Mouse (Mus musculus): ENCODE measurements at regions not wholly inside any gene's neighbourhood (a gene's known extent, or its start where the extent isn't known, plus 50 kb on each side); places are given as distances from the start of the nearest gene placed in this dataset.

DNA sequence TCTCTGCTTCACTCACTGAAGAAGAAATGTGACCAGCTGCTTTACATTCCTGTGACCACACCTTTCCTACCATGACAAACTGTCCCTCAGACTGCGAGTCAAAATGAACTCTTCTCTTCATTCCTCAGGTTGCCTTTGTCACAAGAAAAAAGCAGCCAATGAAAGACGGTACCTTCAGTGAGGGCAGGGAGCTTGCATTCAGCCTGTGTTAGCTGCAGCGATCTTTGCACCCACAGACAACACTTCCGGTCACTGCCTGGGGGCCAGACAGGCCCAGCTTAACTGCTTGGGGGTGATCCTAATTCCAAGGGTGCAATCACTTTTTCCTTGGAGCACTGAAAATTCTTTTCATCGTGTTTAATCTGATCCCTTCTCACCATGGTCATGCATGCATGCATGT, 169.2 kb upstream of the Jade1 start:
- no peak for ATAC-seq (replicated peaks in 1 of 2; ENCODE audit: insufficient read depth in 1 of 2, low FRiP score in 2 of 2, low TSS enrichment in 1 of 2, low read depth in 1 of 2, poor library complexity in 2 of 2, severe bottlenecking in 2 of 2)

DNA sequence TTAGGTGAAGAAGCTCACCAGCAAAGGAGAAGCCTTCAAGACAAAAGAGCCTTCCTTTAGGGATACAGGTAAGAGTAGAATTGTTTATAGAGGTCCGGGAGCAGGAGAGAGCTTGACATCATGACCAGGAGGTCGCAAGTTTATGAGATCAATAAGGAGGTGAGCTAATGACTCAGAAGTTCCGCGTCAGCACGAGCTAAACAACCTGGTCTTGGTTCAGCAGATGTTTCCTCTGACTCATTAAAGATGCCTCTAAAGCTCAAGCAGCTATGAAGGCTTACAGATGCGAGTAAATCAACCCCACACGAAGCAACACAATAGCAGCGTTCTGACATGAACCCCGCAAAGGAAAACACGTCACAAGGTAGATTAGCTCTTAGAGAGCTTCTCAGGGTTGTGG, 171.1 kb upstream of the Jade1 start:
- no peak for ATAC-seq (replicated peaks in 1 of 2; ENCODE audit: insufficient read depth in 1 of 2, low FRiP score in 2 of 2, low TSS enrichment in 1 of 2, low read depth in 1 of 2, poor library complexity in 2 of 2, severe bottlenecking in 2 of 2)

- ATAC-seq (replicated peaks in 1 of 2; ENCODE audit: insufficient read depth in 1 of 2, low FRiP score in 2 of 2, low TSS enrichment in 1 of 2, low read depth in 1 of 2, poor library complexity in 2 of 2, severe bottlenecking in 2 of 2), result no peak
Measured at GRCm38 (mm10) chr3:41378576-41378975, 177.0 kb upstream of the Jade1 start.

GRCm38 (mm10) chr3:41377826-41378406, 177.6 kb upstream of the Jade1 start:
- ATAC-seq (replicated peaks in 1 of 2; ENCODE audit: insufficient read depth in 1 of 2, low FRiP score in 2 of 2, low TSS enrichment in 1 of 2, low read depth in 1 of 2, poor library complexity in 2 of 2, severe bottlenecking in 2 of 2), result peak in 1 of 2 experiments; percentile 9; a peak in 1 of 4 replicates

DNA sequence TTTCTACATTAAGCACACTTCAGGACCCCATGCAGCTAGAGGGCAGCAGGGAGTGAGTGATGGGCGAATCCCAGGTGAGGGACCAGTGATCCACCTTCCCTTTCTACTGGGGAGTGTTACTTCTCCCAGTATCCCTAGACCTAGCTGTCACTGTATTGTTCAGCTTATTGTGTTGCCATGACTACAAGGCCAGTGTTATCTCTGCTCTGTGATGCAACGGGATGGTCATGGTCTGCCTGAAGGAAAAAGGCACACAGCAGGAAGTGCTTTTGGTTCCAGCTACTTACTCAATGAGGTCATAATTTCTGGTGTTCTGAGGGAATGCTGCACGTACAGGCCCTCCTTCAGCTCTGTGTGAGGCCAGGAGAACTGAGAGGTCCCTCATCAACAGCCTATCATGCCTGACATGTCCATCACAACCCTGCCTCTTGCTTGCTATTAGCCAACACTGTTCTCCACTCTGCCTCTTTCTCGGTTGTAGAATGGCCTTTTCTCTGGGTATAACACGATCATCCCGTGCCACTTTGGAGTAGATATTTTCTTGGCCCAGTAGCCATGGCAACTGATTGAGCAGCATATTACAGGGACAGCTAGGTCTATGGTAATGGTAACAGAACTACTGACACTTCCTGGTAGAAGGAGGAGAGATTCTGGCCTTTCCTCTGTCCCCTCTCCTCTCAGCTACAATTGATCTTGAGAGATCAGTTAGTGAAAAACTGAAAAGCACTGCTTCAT, 178.5 kb upstream of the Jade1 start:
- ATAC-seq (replicated peaks in 1 of 2; ENCODE audit: insufficient read depth in 1 of 2, low FRiP score in 2 of 2, low TSS enrichment in 1 of 2, low read depth in 1 of 2, poor library complexity in 2 of 2, severe bottlenecking in 2 of 2), result peak in 1 of 2 experiments; percentile 40; a peak in 2 of 4 replicates

- no peak for ATAC-seq (replicated peaks in 1 of 2; ENCODE audit: insufficient read depth in 1 of 2, low FRiP score in 2 of 2, low TSS enrichment in 1 of 2, low read depth in 1 of 2, poor library complexity in 2 of 2, severe bottlenecking in 2 of 2)
Measured at GRCm38 (mm10) chr3:41375230-41375930, 180.2 kb upstream of the Jade1 start.

- no peak for ATAC-seq (replicated peaks in 1 of 2; ENCODE audit: insufficient read depth in 1 of 2, low FRiP score in 2 of 2, low TSS enrichment in 1 of 2, low read depth in 1 of 2, poor library complexity in 2 of 2, severe bottlenecking in 2 of 2)
Measured at GRCm38 (mm10) chr3:41373198-41373597, 182.3 kb upstream of the Jade1 start.

GRCm38 (mm10) chr3:41368351-41369101, 187.0 kb upstream of the Jade1 start:
- no peak for ATAC-seq (replicated peaks in 1 of 2; ENCODE audit: insufficient read depth in 1 of 2, low FRiP score in 2 of 2, low TSS enrichment in 1 of 2, low read depth in 1 of 2, poor library complexity in 2 of 2, severe bottlenecking in 2 of 2)

- ATAC-seq (replicated peaks in 1 of 2; ENCODE audit: insufficient read depth in 1 of 2, low FRiP score in 2 of 2, low TSS enrichment in 1 of 2, low read depth in 1 of 2, poor library complexity in 2 of 2, severe bottlenecking in 2 of 2), result no peak
Measured at GRCm38 (mm10) chr3:41366764-41367163, 188.8 kb upstream of the Jade1 start.

DNA sequence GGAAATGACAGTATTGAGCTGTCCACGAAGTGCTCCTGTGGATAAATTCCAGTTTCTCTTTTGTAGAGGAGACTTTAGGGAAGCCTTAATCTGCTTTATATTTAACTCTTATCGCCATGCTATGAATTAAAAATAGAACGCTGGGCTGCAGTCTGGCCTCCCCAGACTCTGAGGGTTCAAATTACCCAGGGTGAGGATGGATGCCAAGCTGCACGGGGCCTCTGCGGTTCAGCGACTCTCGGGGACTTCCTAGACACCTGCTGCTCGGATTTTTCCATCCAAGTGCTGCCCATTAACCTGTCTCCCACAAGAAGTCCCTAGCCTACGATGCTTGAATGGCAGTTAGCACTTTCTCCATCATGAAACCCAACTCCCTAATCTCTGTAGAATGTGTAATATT, 189.3 kb upstream of the Jade1 start:
- ATAC-seq (replicated peaks in 1 of 2; ENCODE audit: insufficient read depth in 1 of 2, low FRiP score in 2 of 2, low TSS enrichment in 1 of 2, low read depth in 1 of 2, poor library complexity in 2 of 2, severe bottlenecking in 2 of 2), result no peak

DNA sequence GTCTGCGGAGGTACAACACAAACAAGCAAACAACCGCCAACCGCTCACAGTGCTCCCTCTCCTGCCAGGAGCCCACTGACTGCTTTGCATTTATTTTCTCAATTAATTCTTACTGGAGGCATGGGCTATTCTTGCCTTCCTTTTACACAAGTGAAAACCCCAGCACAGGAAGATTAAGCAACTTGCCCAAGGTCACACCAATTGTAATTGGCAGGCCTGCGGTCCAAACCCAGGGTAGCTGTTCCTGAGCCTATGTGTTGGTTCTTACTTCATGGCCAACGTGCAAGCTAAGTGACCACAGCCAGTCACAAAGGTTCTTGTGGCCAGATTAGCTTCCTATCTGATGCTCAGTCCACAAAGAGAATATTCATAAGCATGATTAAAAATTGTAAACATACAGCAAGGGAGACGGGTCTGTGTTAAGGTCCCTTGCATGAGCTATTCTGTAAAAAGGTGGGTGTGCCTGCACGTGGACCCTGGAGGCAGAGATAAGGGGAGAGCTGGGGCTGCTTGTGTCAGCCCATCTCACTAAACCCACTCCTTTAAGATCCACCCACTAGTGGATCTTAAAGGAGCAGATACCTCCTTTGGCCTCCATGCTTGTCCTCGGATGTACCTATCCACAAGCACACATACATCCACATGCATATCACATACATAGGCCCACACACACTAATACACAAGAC, 190.2 kb upstream of the Jade1 start:
- ATAC-seq (replicated peaks in 1 of 2; ENCODE audit: insufficient read depth in 1 of 2, low FRiP score in 2 of 2, low TSS enrichment in 1 of 2, low read depth in 1 of 2, poor library complexity in 2 of 2, severe bottlenecking in 2 of 2), result peak; percentile 22 to 67; a peak in 2 of 4 replicates

DNA sequence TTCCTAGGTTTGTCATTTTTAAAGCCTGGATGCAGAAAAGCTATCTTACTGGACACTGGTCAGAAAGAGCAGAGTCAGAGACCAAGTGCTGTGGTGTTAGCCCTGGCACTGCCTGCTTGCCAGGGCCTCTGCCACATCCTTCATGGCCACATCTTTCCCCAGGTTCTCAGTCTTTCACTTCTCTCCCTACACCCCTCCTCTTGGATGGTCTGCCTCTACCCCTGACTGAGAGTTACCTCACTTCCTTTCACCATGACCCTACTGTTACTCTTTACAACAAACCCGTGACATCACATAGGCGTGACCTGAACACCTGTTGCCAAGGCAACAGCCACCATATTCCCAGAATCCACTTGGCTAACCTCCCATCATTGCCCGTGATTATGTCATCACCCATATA, 191.6 kb upstream of the Jade1 start:
- ATAC-seq (replicated peaks in 1 of 2; ENCODE audit: insufficient read depth in 1 of 2, low FRiP score in 2 of 2, low TSS enrichment in 1 of 2, low read depth in 1 of 2, poor library complexity in 2 of 2, severe bottlenecking in 2 of 2), result peak in 1 of 2 experiments; percentile 25; a peak in 1 of 4 replicates

DNA sequence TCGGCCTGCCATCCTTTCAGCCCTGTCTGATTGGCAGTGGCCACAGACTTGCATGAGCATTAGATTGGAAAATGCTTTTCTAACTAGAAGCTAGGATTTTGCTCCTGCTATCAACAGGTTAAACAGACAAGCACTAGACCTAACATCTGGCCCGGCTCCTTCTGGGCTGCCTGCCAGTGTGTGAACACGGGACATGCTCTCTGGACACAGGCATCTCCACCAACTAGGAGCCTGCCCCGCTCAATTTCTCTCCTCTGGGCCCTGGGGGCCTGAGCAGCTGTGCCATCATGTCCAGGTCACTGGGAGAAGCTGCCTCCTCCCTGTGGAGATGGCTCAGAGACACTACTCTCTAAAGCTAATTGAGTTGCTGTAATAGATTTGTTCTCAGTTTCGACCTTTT, 195.3 kb upstream of the Jade1 start:
- ATAC-seq (replicated peaks in 1 of 2; ENCODE audit: insufficient read depth in 1 of 2, low FRiP score in 2 of 2, low TSS enrichment in 1 of 2, low read depth in 1 of 2, poor library complexity in 2 of 2, severe bottlenecking in 2 of 2), result no peak

- no peak for ATAC-seq (replicated peaks in 1 of 2; ENCODE audit: insufficient read depth in 1 of 2, low FRiP score in 2 of 2, low TSS enrichment in 1 of 2, low read depth in 1 of 2, poor library complexity in 2 of 2, severe bottlenecking in 2 of 2)
Measured at GRCm38 (mm10) chr3:41359458-41359857, 196.1 kb upstream of the Jade1 start.

- no peak for ATAC-seq (replicated peaks in 1 of 2; ENCODE audit: insufficient read depth in 1 of 2, low FRiP score in 2 of 2, low TSS enrichment in 1 of 2, low read depth in 1 of 2, poor library complexity in 2 of 2, severe bottlenecking in 2 of 2)
Measured at GRCm38 (mm10) chr3:41353021-41353420, 202.5 kb upstream of the Jade1 start.

DNA sequence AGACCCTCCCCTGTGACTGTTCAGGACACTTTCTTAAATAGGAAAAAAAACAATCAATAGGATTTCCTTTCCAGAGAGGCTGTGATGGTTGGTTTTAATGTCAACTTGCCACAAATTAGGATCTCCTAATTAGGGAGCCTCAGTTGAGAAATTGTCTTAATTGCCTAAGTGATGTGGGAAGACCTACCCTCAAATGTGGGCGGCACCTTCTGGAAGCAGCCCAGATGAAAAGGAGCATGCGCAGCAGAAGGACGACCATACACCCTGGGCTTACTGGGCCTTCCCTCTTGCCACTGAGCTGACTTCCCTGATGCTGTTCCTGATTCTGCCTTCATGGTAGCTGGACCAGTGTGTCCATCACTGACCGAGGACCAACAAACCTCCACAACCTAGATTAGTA, 203.7 kb upstream of the Jade1 start:
- ATAC-seq (replicated peaks in 1 of 2; ENCODE audit: insufficient read depth in 1 of 2, low FRiP score in 2 of 2, low TSS enrichment in 1 of 2, low read depth in 1 of 2, poor library complexity in 2 of 2, severe bottlenecking in 2 of 2), result peak in 1 of 2 experiments; percentile 31; a peak in 1 of 4 replicates

- peak; percentile 48 to 60; a peak in 2 of 4 replicates for ATAC-seq (replicated peaks in 1 of 2; ENCODE audit: insufficient read depth in 1 of 2, low FRiP score in 2 of 2, low TSS enrichment in 1 of 2, low read depth in 1 of 2, poor library complexity in 2 of 2, severe bottlenecking in 2 of 2)
Measured at GRCm38 (mm10) chr3:41351091-41351685, 204.3 kb upstream of the Jade1 start.

All from hematopoietic stem cell, adult 5-6 weeks (primary cell).